Mouse (Mus musculus): ENCODE results near the gene Polr1e.

DNA sequence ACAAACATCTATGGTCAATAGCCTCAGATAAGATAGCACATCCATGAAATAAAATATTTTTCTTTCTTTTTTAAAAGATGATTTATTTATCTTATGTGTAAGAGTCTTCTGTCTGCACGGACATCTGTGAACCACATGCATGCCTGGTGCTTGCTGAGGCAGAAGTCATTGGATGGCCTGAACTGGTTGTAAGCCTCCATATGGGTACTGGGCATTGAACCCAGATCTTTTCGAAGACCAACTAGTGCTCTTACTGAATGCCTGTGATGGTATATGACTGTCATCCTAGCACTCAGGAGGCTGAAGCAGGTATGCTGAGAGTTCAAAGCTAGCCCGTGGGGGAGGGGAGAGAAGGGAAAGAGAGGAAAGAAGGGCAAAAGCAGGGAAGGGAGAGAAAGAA, 20.3 kb upstream of the Polr1e start:
- no peak for TF ChIP-seq POLR2A (IDR thresholded peaks at IDR 0.05; ENCODE audit: borderline replicate concordance, insufficient read depth, low read length)
- TF ChIP-seq CTCF (IDR thresholded peaks at IDR 0.05; ENCODE audit: borderline replicate concordance, insufficient read depth, low read depth, low read length) = no peak

Measured in cerebellum, adult 2 months (tissue).